Mouse (Mus musculus) forebrain, embryonic 15.5 days (tissue): ENCODE measurements around the gene Sept9. TPM values are rescaled to one million over a fixed set of nuclear protein-coding genes. Genes with fewer than 3 reads are reported as not detected.

Experiments
- ATAC-seq: fragments of 200-750 bp; cut with Nextera tagmentation; replicated peaks from 2 replicates; pipeline ENCODE4 v1.8.0; 2017; ENCODE audit warnings: mild to moderate bottlenecking, moderate TSS enrichment, moderate library complexity
- H3K27ac ChIP-seq: fragments of 300-500 bp; sonication (generic); replicated peaks from 2 replicates; pipeline ENCODE4 v1.5.1; 2015; ENCODE audit warnings: mild to moderate bottlenecking, inconsistent platforms
- H3K27me3 ChIP-seq: fragments of 300-500 bp; sonication (generic); 2 replicates; pipeline ENCODE4 v1.6.1; 2015; ENCODE audit warnings: inconsistent platforms
- H3K36me3 ChIP-seq: fragments of 300-500 bp; sonication (generic); 2 replicates; pipeline ENCODE4 v1.6.1; 2015; ENCODE audit warnings: mild to moderate bottlenecking, inconsistent platforms
- H3K4me1 ChIP-seq: fragments of 300-500 bp; sonication (generic); 2 replicates; pipeline ENCODE4 v1.6.1; 2015; ENCODE audit warnings: inconsistent platforms
- H3K4me2 ChIP-seq: fragments of 300-500 bp; sonication (generic); replicated peaks from 2 replicates; pipeline ENCODE4 v1.6.1; 2015; ENCODE audit warnings: mild to moderate bottlenecking, inconsistent platforms
- H3K4me3 ChIP-seq: fragments of 300-500 bp; sonication (generic); 2 replicates; pipeline ENCODE4 v1.5.1; 2015; ENCODE audit warnings: mild to moderate bottlenecking, inconsistent platforms
- H3K9ac ChIP-seq: fragments of 300-500 bp; sonication (generic); replicated peaks from 2 replicates; pipeline ENCODE4 v1.6.1; 2015; ENCODE audit warnings: mild to moderate bottlenecking, inconsistent platforms
- H3K9me3 ChIP-seq: fragments of 300-500 bp; sonication (generic); 2 replicates; pipeline ENCODE4 v1.6.1; 2016; ENCODE audit warnings: inconsistent platforms
- WGBS: fragments of 180-500 bp; shearing (Covaris S2); methylation state at CpG from one replicate; pipeline ENCODE4 v1.1.7; 2015; ENCODE audit warnings: mixed read lengths; 5-methylcytosine and 5-hydroxymethylcytosine counted together
- polyA plus RNA-seq: library from polyadenylated mRNA; unstranded; fragments of >200 nt; fragmentation: Nextera tagmentation; extraction: Ambion mirVana; gene quantifications from 2 replicates; pipeline ENCODE4 v1.2.1, GENCODE M21; 2015

The Sept9 gene
- polyA plus RNA-seq, 1 experiment from 2014 or later = 126 TPM

GRCm38 (mm10) chr11:117278113-117278512 lies 78.7 kb downstream of the Sept9 start:
- Histone ChIP-seq H3K9ac (no peak overlapping the region), H3K9me3 (no peaks in the 10 kb centered on the region), H3K4me1 (peaks cover 21% of the 10 kb centered on the region), H3K4me2 (no peak overlapping the region), H3K27ac (no peak overlapping the region), H3K27me3 (no peaks in the 10 kb centered on the region), H3K36me3 (no peaks in the 10 kb centered on the region), H3K4me3 (no peak overlapping the region)
- WGBS = 30% methylated on average over 1 of the region's 1 CpGs
- ATAC-seq = no peak

- 62% methylated on average over 13 of the region's 13 CpGs for WGBS
- Histone ChIP-seq H3K27me3 (no peaks in the 10 kb centered on the region), H3K9me3 (no peaks in the 10 kb centered on the region), H3K9ac (no peak overlapping the region), H3K4me2 (no peak overlapping the region), H3K4me3 (no peak overlapping the region), H3K4me1 (peaks cover 21% of the 10 kb centered on the region), H3K36me3 (no peaks in the 10 kb centered on the region), H3K27ac (no peak overlapping the region)
- ATAC-seq = no peak
These were observed 79.1 kb downstream of the Sept9 start for GRCm38 (mm10) chr11:117278514-117278913.

GRCm38 (mm10) chr11:117279993-117280392 lies 80.5 kb downstream of the Sept9 start:
- no peak overlapping the region for H3K27ac ChIP-seq
- peaks cover 28% of the 10 kb centered on the region for H3K4me1 ChIP-seq
- no peak overlapping the region for H3K4me3 ChIP-seq
- 74% methylated on average over 4 of the region's 4 CpGs for WGBS
- no peak for ATAC-seq
- no peaks in the 10 kb centered on the region for H3K36me3 ChIP-seq
- H3K9me3 ChIP-seq = no peaks in the 10 kb centered on the region
- no peaks in the 10 kb centered on the region for H3K27me3 ChIP-seq
- no peak overlapping the region for H3K4me2 ChIP-seq
- H3K9ac ChIP-seq = no peak overlapping the region

DNA sequence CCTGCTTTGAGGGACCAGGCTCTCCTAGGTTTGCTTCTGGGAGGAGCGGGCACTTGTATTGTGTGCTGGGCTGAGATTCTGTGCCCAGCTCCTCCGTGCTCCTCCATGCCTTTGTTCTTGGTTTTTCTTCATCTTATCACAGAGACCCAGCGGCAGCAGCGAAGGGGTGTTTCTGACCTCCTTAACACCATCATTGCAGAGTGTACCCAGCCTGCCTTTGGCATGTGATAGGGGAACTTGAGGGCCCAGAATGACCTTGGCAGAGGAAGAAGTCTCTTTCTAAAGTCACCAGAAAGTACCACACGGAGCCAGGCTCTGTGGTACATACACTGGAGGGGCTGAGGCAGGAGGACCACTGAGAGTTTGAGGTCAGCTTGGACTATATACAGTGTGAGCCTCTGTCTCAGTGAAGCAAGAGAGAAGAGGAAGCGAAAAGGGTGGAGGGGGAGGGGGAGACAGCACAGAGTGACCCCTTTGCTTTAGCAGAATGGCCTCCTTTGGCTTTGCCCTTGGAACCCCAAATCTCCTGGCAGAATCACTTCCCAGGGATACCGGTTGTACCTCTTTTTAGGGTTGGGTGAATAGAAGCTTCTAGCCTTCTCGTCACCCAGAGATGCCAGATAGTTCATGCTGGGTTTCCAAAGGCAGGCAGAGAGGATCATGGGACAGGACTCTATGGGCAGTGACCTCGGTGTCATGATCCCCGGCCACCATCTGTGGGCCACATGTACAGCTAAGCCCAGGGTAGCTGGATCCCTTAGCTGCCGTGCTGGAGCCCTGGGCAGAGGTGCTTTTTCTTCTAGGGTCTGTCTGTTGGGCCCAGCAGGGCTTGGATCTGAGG lies 83.8 kb downstream of the Sept9 start:
- no peak overlapping the region for H3K27ac ChIP-seq
- peaks cover 18% of the 10 kb centered on the region for H3K4me1 ChIP-seq
- WGBS = 83% methylated on average over 11 of the region's 11 CpGs
- no peak for ATAC-seq
- no peaks in the 10 kb centered on the region for H3K36me3 ChIP-seq
- no peak overlapping the region for H3K9ac ChIP-seq
- H3K27me3 ChIP-seq = no peaks in the 10 kb centered on the region
- no peak overlapping the region for H3K4me3 ChIP-seq
- no peaks in the 10 kb centered on the region for H3K9me3 ChIP-seq
- H3K4me2 ChIP-seq = no peak overlapping the region

DNA sequence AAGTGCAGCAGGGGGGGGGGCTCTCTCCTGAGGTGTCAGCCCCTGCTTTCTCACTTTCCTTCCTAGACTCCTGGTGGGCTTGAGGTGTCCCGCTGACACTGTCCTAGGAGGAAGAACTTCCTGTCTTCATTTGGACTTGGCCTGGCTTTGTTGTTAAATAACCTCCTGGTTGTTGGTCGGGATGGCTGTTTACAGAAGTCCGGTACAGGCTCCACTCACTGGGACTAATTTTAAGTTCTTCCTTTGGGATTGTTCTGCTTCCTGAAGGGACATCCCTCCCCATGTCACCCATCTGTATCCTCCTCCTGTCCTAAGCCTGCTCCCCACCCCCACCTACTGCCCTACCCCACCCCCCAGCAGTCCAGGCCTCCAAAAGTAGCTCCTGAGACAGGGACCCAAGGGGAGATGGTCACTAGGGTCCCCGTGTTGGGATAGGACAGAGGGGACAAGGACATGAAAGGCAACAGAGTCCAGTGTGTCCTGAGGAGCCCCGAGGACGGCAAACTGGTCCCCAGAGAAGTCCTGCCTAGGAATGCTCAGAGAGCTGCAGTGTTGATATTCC lies 84.5 kb downstream of the Sept9 start:
- Histone ChIP-seq H3K4me2 (no peak overlapping the region), H3K36me3 (no peaks in the 10 kb centered on the region), H3K4me3 (no peak overlapping the region), H3K9ac (no peak overlapping the region), H3K27me3 (no peaks in the 10 kb centered on the region), H3K9me3 (no peaks in the 10 kb centered on the region), H3K27ac (no peak overlapping the region), H3K4me1 (peaks cover 17% of the 10 kb centered on the region)
- WGBS = 67% methylated on average over 6 of the region's 6 CpGs
- ATAC-seq = no peak

DNA sequence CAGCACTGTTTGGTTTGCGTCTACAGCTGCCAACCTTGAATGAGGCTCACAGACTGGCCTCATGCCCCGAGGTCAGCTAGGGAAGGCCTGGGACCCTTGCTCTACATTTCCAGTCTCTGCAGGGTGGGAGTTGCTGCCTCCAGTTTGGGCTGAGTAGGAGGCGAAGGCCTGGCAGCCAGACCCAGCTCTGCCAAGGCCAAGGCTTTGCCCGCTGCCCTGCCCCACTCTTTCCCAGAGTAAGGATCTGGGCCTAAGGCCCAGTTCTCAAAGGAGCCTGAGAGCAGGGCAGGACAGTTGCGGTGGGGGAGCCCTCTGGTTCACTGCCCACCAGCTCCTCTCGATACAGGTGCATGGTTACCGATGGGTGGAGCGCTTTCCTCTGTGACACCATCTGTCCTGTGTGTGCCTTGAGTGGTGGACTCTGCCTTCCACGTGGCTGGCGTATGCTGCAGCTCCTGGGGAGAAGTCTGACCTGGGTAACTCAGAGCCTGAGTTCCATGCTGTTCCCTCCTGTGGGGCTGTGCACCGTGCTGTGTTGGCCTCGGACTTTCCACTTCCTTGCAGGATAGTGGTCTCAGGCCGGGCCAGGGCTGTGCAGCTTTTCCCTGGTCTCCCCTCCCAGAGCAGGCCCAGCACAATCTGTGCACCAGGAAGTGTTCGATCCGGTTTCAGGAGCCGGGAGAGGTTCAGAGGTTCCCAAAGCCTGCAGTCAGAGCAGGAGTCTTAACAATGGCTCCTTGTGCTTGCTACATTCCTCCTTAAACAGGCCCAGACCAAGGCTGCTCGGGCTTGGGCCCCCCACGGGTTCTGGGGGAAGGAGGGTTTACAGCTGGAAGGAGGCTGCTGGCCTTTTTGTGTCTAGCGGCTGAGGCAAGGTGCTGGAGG lies 85.5 kb downstream of the Sept9 start:
- peak overlapping the region; percentile 33 for H3K27ac ChIP-seq
- H3K4me2 ChIP-seq = no peak overlapping the region
- no peaks in the 10 kb centered on the region for H3K36me3 ChIP-seq
- peak; percentile 53; the same call in 1 of the 2 replicates for ATAC-seq
- no peak overlapping the region for H3K4me3 ChIP-seq
- no peak overlapping the region for H3K9ac ChIP-seq
- H3K4me1 ChIP-seq = peaks cover 17% of the 10 kb centered on the region
- no peaks in the 10 kb centered on the region for H3K9me3 ChIP-seq
- WGBS = 34% methylated on average over 19 of the region's 19 CpGs
- H3K27me3 ChIP-seq = no peaks in the 10 kb centered on the region

GRCm38 (mm10) chr11:117285606-117285931 lies 86.1 kb downstream of the Sept9 start:
- Histone ChIP-seq H3K27ac (peak overlapping the region; percentile 33; the same call in 1 of the 2 replicates), H3K4me1 (peaks cover 17% of the 10 kb centered on the region), H3K9me3 (no peaks in the 10 kb centered on the region), H3K4me2 (no peak overlapping the region), H3K36me3 (no peaks in the 10 kb centered on the region), H3K4me3 (no peak overlapping the region), H3K9ac (no peak overlapping the region), H3K27me3 (no peaks in the 10 kb centered on the region)
- no peak for ATAC-seq
- 50% methylated on average over 10 of the region's 10 CpGs for WGBS

GRCm38 (mm10) chr11:117287792-117288191 lies 88.3 kb downstream of the Sept9 start:
- no peak overlapping the region for H3K27ac ChIP-seq
- H3K4me3 ChIP-seq = no peak overlapping the region
- ATAC-seq = no peak
- H3K9me3 ChIP-seq = no peaks in the 10 kb centered on the region
- 89% methylated on average over 3 of the region's 3 CpGs for WGBS
- H3K4me2 ChIP-seq = no peak overlapping the region
- no peak overlapping the region for H3K9ac ChIP-seq
- H3K27me3 ChIP-seq = no peaks in the 10 kb centered on the region
- H3K4me1 ChIP-seq = peaks cover 17% of the 10 kb centered on the region
- H3K36me3 ChIP-seq = peaks cover 9% of the 10 kb centered on the region; the same call in 1 of the 2 replicates

DNA sequence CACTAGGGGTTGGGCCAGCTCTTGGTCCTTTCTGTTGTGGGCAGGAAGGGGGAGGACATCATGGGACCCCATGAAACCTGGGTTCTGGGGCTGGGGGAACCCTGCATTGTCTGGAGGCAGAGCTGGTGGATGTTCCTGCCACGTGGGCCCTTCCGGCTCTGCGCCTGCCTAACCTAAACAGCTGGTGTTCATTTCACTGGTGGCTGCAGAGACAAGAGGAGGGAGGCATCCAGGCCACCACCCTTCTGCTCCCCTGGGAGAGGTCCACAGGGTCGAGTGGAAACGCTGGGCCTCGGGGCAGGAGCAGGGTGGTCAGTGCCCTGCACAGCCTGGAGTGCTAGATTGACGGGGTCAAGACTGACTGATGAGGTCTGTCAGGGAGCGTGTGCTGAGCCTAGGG lies 89.3 kb downstream of the Sept9 start:
- peaks cover 17% of the 10 kb centered on the region for H3K4me1 ChIP-seq
- no peak overlapping the region for H3K27ac ChIP-seq
- peaks cover 9% of the 10 kb centered on the region; the same call in 1 of the 2 replicates for H3K36me3 ChIP-seq
- no peak overlapping the region for H3K4me3 ChIP-seq
- no peaks in the 10 kb centered on the region for H3K27me3 ChIP-seq
- no peaks in the 10 kb centered on the region for H3K9me3 ChIP-seq
- no peak overlapping the region for H3K4me2 ChIP-seq
- no peak overlapping the region for H3K9ac ChIP-seq
- WGBS = 87% methylated on average over 8 of the region's 8 CpGs
- no peak for ATAC-seq

GRCm38 (mm10) chr11:117291271-117292059 lies 92.0 kb downstream of the Sept9 start:
- ATAC-seq = no peak
- no peaks in the 10 kb centered on the region for H3K9me3 ChIP-seq
- no peaks in the 10 kb centered on the region for H3K27me3 ChIP-seq
- H3K4me3 ChIP-seq = no peak overlapping the region
- peaks cover 9% of the 10 kb centered on the region; the same call in 1 of the 2 replicates for H3K36me3 ChIP-seq
- WGBS = 92% methylated on average over 30 of the region's 30 CpGs
- H3K4me2 ChIP-seq = no peak overlapping the region
- H3K9ac ChIP-seq = no peak overlapping the region
- peaks cover 9% of the 10 kb centered on the region for H3K4me1 ChIP-seq
- H3K27ac ChIP-seq = no peak overlapping the region

DNA sequence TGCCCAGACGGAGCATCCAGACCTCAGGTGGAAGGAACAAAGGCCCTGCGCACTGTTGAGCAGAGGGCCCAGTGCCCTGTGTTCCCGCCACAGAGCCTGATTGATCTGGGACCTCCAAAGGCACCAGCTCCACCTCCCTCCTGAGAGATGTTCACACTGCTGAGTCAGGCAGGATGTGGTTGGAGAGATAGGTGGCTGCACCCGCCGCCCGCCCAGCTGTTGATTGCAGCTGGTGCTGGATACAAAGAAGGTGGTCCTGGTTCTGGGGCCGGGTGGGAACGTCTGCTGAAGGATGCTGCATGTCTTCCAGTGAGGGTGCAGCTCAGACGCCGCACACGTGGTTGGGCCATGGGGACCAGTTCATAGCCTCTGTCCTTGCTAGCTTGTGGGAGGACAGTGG lies 93.0 kb downstream of the Sept9 start:
- no peak for ATAC-seq

More for the DNA sequence above, 93.0 kb downstream of the Sept9 start:
- no peaks in the 10 kb centered on the region for H3K9me3 ChIP-seq
- no peak overlapping the region for H3K9ac ChIP-seq
- H3K4me1 ChIP-seq = peaks cover 9% of the 10 kb centered on the region
- no peak overlapping the region for H3K4me2 ChIP-seq
- no peaks in the 10 kb centered on the region for H3K27me3 ChIP-seq
- peaks cover 9% of the 10 kb centered on the region; the same call in 1 of the 2 replicates for H3K36me3 ChIP-seq
- H3K27ac ChIP-seq = no peak overlapping the region
- H3K4me3 ChIP-seq = no peak overlapping the region
- WGBS = 88% methylated on average over 11 of the region's 11 CpGs
